Mouse (Mus musculus) lung, postnatal 4 days (tissue): ENCODE data around the gene Sipa1.

ENCODE experiments used
- DNase-seq, 2 experiments: peaks; one replicate each; pipeline ENCODE4 v3.0.0; 2021

The Sipa1 gene

DNA sequence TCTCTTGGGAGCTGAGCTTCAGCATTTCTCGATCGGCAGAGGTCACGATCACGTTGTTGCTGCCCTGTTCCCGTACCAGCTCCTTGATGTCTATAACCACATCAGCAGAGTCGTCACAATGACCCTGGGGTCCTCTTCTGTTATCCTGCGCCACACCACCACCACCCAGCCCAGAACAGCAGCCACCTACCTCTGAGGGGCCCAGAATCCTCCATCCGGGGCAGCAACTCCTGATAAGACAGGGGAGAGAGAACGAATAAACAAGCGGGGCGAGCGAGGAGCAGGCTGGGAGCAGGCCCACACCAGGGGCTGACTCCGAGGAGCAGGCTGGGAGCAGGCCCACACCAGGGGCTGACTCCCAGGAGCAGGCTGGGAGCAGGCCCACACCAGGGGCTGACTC is 22.9 kb upstream of the Sipa1 start:
- no peak for DNase-seq

DNA sequence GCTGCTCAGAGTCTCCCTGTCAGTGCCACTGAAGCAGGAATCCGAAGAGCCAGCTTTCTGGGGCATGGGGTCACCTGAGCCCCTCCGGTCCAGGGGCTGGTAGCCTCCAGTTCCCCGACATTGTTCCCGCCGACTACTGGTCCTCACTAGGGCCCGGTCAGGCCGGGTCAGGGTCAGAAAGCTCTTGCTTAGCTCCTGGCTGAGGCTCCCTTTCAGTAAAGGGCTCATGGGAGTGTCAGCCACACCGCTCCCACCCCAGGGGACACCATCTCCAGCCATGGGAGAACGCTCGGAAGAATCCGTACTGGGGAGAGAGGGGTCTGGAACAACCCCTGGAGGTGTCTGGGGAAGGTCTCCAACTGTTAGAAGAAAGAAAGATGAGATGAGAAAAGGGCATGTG is 22.4 kb upstream of the Sipa1 start:
- DNase-seq: no peak

GRCm38 (mm10) chr19:5685431-5685830 is 21.9 kb upstream of the Sipa1 start:
- DNase-seq: no peak

- no peak for DNase-seq
Observed at GRCm38 (mm10) chr19:5684985-5685384, 21.5 kb upstream of the Sipa1 start.

- DNase-seq: no peak
Observed at GRCm38 (mm10) chr19:5684236-5684635, 20.7 kb upstream of the Sipa1 start.

GRCm38 (mm10) chr19:5680432-5680831 is 16.9 kb upstream of the Sipa1 start:
- DNase-seq: no peak

GRCm38 (mm10) chr19:5668372-5668771 is 4.9 kb upstream of the Sipa1 start:
- DNase-seq: no peak

DNA sequence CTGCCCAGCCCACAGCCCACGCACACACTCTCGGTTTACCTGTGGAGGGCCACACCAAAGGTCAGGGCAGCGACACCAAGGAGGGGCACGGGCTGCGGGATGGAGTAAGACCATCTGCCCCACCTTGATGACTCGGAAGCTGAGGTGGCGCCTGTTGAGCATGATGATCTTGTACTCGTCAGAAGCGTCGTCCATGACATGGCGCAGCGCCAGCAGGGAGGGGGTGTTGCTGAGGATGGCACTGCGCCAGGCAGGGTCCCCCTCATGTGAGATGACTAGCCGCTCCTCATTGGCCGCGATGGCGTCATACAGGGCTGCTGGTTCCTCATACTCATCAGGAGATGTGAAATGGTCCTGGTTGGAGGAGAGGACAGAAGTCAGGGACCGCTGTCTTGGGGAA is 2.9 kb upstream of the Sipa1 start:
- DNase-seq: no peak

- no peak for DNase-seq
Observed at GRCm38 (mm10) chr19:5665465-5665864, 2.0 kb upstream of the Sipa1 start.

GRCm38 (mm10) chr19:5664669-5665257 is 1.3 kb upstream of the Sipa1 start:
- no peak for DNase-seq

- no peak for DNase-seq
Observed at GRCm38 (mm10) chr19:5662310-5662709, 1.2 kb downstream of the Sipa1 start.

DNA sequence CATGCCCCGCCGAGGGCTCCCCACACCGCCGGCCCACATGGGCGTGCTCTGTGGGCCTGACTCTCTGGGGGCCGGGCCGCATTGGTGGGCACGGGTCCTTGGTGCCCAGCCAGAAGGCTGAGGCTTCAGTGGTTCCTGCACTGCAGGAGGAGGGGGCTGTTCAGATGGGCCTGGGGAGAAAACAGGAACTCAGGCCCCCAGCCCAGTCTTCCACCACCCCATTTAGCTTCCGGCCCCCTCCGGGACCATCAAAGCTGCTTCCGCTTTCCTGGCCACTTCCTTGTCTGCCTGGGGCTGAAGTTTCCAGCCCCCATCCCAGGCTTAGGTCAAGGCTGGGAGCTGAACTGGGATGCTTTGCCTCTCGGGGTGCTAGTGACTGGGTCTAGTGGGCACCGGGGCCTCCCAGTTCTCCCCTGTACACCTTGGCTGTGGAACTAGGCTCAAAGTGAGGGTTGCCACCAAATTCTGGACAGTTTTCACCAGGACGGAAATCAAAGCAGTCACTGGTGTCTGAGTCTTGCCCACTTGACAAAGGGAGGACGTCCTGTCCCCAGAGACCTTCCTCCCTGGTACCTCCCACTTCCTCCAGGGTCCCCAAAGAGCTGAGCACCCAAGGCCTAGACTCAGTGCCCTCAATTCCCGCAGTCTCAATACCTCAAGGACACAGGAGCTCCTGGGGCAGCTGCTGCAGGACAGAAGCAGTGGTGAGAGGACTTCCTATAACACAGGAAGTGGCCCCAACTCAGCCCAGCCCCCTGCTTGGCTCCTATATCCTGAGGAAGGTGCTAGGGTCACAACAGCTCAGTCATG is 2.4 kb downstream of the Sipa1 start:
- peak; percentile 73 to 82 for DNase-seq

GRCm38 (mm10) chr19:5654720-5655298 is 8.7 kb downstream of the Sipa1 start:
- peak in 1 of 2 experiments; percentile 39 for DNase-seq

GRCm38 (mm10) chr19:5653969-5654719 is 9.4 kb downstream of the Sipa1 start:
- DNase-seq: peak in 1 of 2 experiments; percentile 30

GRCm38 (mm10) chr19:5652570-5652969 is 10.9 kb downstream of the Sipa1 start:
- no peak for DNase-seq

DNA sequence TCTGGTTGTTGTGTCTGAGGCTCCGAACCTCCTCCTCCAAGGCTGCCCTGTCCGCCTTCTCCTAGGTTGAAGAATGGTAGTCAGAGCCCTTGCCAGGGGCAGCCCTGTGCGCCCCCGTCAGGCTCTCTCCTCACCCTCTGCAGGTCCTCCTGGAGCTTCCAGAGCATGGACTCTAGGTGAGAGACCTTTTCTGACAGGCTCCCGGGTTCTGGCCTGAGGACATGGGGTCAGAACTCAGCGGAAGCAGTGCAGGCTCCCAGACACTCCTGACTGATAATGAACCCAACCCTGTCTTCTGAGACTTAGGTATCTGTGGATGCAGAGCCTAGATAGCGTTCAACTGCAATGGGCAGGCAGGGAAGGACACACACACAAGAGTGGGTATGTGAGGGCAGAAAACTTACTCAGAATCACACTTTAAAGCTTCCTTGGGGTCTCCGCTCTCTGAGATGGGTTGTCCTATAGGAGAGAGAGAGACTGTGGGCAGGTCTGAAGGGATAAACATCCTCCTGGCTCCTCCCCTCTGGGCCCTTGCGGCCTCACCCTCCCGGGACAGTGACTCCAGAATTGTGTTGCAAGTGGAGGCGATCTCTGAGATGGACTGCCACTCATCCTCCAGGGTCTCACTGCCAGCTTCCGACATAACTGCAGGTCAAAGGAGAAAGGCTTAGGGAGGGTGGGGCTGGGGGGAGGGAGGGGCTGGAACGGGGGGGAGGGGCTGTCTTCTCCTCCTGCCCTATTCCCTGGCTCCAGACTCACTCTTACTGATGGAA is 11.8 kb downstream of the Sipa1 start:
- DNase-seq: peak in 1 of 2 experiments; percentile 21

- DNase-seq: peak; percentile 56
Observed at GRCm38 (mm10) chr19:5649298-5649741, 14.2 kb downstream of the Sipa1 start.

GRCm38 (mm10) chr19:5648401-5649297 is 14.9 kb downstream of the Sipa1 start:
- DNase-seq: peak; percentile 90 to 94

GRCm38 (mm10) chr19:5647791-5648190 is 15.7 kb downstream of the Sipa1 start:
- no peak for DNase-seq

- peak in 1 of 2 experiments; percentile 23 for DNase-seq
Observed at GRCm38 (mm10) chr19:5646731-5647330, 16.7 kb downstream of the Sipa1 start.

- DNase-seq: peak in 1 of 2 experiments; percentile 19
Observed at GRCm38 (mm10) chr19:5645280-5645679, 18.2 kb downstream of the Sipa1 start.
